Mouse (Mus musculus) liver, embryonic 14.5 days (tissue): ENCODE results near the gene Phyh.

Experiments used
- CTCF ChIP-seq: IDR thresholded peaks from 2 replicates; pipeline ENCODE4 v1.5.1; 2016; ENCODE audit warnings: antibody characterized with exemption, low read depth, control low read depth
- EP300 ChIP-seq: IDR thresholded peaks from 2 replicates; pipeline ENCODE4 v1.6.1; 2016; ENCODE audit warnings: antibody characterized with exemption, low read depth

- TF ChIP-seq CTCF, result no peak
- no peak for TF ChIP-seq EP300
These were observed 2.8 kb upstream of the Phyh start for GRCm38 (mm10) chr2:4916037-4916436.
